Mouse (Mus musculus) layer of hippocampus, adult 8-10 months (tissue): ENCODE results near the gene Phf13. TPM values are rescaled to one million over a fixed set of nuclear protein-coding genes. Genes with fewer than 3 reads are reported as not detected.
A peak's percentile ranks its signal among the peaks of the same experiment; 100 is the strongest.
"Not testable (repeated sequence)": the region's sequence is repeated elsewhere in the genome, so short reads cannot be mapped to it uniquely, and the experiment has no call there.

Source experiments
- DNase-seq, 2 experiments: peaks; one replicate each; pipeline ENCODE4 v3.0.0; 2022; ENCODE audit warnings: low spot score in 2 of 2
- total RNA-seq, 4 experiments: library from RNA; stranded (reverse); gene quantifications; 2 replicates each; pipeline ENCODE4 v1.2.4; 2022

Phf13 gene
- total RNA-seq, result 10 to 100 TPM; 11.2 to 17.0 (median 13.4) TPM

DNA sequence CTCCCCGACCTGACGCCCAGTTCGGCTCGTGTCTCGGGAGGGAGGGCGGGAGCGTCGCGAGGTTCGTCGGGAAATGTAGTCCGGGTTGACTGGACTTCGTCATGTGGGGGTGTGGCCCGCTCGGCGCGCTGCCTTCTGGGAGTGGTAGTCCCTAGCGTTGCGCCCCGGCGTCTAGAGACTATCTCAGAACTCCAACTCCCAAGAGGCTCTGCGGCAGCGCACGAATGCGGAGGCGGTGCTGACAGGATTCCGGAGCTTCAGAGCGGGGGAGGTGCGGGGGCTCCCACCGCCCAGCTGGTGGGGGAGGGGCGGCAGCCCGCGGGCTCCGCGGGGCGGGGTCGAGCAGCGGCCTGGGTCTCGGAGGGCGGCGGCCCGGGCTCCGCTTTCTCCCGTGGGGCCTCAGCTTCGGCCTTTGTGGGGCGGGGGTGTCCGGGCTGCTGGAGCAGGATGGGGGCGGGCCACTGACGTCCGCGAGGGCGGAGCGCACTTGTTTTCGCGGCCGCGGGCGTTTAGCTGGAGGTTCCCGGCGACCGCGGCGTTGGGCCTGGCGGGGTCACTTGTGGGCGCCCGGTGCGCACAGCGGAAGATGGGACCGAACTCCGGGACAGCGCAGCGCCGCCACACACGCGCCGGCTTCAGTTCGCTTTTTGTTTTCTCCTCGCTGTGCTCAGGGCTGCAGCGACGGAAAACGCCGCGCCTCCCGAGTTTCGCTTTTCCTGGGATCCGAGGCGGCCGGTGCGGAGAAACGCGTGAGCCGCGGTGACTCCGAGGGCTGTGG, at the start of gene Phf13:
TSS of gene Phf13 (minus strand) at position 86 of the 778 bp plus-strand sequence.
- DNase-seq, result peak; percentile 99

GRCm38 (mm10) chr4:152044609-152045008, 48.6 kb upstream of the Phf13 start:
- no peak for DNase-seq

DNA sequence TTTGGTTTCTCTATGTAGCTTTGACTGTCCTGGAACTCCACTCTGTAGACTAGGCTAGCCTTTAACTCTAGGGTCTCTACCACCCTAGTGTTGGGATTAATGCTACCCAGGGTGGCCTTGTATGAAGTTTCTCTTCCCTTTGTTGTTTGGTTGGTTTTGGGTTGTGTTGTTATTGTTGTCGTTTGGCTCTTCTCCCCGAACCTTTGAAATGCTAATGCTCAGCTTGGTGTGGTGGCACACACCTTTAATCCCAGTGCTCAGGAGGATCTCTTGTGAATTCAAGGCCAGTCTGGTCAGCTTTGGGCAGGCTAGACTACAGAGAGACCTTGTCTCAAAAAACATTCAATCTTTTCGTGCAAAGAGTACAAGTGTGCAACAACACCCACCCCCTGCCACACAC, 47.1 kb upstream of the Phf13 start:
- no peak for DNase-seq

DNA sequence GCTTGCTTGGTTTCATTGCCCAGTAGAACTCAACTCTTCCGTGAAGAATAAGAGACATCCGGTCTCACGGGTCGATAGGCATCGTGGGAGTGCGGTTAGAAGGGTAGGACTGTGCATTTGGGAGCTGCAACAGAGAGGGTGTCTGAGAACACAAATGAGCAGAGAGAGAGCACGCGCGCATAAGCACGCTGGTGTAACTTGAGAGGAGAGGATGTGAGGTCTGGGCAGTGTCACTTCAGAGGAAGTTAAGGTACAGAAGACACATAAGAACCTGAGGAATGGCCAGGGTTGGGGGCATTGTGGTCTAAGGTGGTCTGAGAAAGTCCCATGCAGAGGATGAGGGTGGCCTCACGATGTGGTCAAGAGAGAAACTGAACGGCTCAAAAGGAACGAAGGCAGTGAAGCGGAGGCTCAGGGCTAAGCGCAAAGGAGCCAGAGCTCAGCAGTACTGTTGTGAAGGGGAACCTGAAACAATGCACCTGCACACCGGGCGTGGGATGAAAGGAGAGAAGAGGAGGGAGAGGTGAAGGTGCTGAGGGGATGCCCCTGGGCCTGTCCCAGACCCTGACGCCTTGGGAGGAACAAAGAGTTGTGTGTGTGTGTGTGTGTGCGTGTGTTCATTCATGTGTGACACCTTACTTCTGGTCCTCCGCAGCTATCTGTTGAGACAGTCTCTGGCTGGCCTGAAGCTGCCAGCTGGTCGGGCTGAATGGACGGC, 46.0 kb upstream of the Phf13 start:
- DNase-seq, result no peak

- DNase-seq, result no peak
Observed at GRCm38 (mm10) chr4:152039831-152040310, 43.8 kb upstream of the Phf13 start.

DNA sequence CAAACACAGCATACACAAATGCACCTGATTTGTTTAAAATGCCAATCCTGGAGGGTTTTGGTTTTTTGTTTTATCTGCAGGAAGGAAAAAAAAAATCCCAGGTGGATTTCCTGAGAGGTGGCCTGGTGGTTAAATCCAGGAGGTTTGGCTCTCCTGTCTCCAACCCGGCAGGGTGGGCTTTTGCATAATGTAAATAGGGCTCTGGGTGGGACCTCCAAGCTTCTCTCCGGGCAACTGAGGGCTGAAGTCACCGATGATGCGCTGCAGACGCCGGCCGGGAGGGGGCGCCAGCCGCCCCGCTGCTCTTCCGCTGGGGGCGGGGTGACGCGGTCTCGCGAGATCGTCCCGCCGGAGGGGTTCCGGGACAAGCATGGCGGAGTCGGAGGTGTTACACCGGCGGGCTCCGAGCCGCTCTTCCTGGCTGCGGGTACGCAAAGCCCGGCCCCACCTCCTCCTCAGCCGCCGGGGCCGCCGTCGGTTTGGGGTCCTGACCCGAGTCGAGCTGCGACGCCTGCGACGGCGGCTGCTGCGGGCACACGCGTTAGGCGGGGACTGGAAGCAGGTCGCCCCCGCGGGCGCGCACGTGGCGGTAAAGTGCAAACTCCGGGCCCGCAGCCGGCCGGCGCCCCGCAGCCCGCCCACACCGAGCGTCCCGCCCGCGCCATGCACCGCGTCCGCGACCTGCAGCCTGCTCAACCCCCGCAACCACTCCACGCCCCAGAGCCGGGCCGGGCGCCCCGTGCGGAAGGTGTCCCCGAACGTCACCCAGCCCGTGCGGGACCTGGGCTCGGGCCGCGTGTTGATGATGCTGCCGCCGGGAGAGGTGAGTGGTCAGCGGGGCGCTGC, 43.1 kb upstream of the Phf13 start, which contains the start of gene Nol9:
TSS of gene Nol9 (plus strand) at position 337 of the 846 bp plus-strand sequence.
- peak; percentile 74 to 89 for DNase-seq

- no peak for DNase-seq
Observed at GRCm38 (mm10) chr4:152038225-152038984, 42.3 kb upstream of the Phf13 start, which contains the start of gene Tas1r1. Gene Tas1r1, minus strand, starts transcription at chr4:152038568.

DNA sequence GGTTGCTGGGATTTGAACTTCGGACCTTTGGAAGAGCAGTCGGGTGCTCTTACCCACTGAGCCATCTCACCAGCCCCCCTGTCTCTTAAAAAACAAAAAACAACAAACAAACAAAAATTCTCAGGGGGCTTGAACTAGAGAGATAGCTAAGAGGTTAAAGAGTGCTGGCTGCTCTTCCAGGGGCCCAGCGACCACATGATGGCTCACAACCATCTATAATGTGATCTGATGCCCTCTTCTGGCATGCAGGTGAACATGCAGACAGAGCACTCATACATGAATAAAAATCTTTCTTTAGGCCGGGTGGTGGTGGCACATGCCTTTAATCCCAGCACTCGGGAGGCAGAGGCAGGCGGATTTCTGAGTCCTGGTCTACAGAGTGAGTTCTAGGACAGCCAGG, 40.4 kb upstream of the Phf13 start:
- not testable (repeated sequence) for DNase-seq

DNA sequence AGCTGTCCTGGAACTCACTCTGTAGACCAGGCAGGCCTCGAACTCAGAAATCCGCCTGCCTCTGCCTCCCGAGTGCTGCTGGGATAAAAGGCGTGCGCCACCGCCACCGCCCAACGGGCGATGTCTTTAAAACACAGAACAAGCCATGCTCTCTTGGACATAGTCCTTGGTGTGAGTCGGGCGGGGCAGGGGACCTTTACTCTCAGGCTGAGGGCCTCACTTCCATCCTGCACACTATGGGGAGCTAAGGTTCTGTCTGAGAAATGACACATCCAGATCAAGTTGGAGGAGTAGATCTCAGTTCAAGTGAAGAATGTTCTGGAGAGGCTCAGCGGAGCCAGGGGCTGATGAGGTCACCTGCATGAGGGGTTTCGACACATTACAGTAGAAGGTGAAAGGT, 36.9 kb upstream of the Phf13 start:
- no peak for DNase-seq

DNA sequence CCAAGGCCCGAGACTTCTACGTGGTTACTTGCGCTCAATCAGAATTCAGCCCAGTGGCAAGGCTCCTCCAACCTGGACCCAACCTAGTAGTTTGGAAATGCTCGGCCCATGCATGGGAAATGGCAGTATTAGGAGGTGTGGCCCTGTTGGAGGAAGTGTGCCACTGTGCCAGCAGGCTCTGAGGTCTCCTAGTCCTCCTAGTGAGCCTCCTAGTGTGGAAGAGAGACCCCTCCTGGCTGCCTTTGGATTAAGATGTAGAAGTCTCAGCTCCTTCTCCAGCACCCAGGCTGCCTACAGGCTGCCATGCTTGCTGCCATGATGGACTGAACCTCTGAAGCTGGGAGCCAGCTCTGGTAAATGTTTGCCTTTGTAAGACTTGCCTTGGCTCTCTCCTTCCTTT, 33.9 kb upstream of the Phf13 start:
- DNase-seq, result no peak

- DNase-seq, result no peak
Observed at GRCm38 (mm10) chr4:152029087-152029486, 33.0 kb upstream of the Phf13 start.

DNA sequence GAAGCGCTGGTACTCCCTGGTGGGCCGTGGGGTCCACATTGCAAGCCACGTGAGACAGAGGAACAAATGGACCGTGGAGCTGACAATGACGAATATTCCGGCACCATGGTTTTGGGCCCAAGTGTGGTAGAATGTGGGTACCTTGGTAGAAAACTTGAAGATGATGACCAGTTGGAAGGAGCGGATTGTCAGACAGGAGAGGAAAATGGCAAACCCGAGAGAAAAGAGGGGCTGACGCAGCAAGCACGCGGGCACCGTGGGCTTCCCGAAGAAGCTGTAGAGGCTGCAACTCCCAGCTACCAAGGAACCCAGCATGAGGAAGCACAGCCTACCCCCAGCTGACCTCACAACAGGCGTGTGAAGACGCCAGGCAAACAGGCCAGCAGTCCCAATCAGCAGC, 32.4 kb upstream of the Phf13 start:
- no peak for DNase-seq

- DNase-seq, result peak; percentile 96 to 97
Observed at GRCm38 (mm10) chr4:152027524-152027923, 31.5 kb upstream of the Phf13 start, which contains the start of gene Zbtb48. Gene Zbtb48, minus strand, starts transcription at chr4:152027671.

- DNase-seq, result no peak
Observed at GRCm38 (mm10) chr4:152026751-152027508, 30.9 kb upstream of the Phf13 start.

- DNase-seq, result no peak
Observed at GRCm38 (mm10) chr4:152024525-152024924, 28.5 kb upstream of the Phf13 start.

- DNase-seq, result peak in 1 of 2 experiments; percentile 4
Observed at GRCm38 (mm10) chr4:152022506-152022905, 26.4 kb upstream of the Phf13 start.

GRCm38 (mm10) chr4:152021568-152022097, 25.6 kb upstream of the Phf13 start:
- no peak for DNase-seq

DNA sequence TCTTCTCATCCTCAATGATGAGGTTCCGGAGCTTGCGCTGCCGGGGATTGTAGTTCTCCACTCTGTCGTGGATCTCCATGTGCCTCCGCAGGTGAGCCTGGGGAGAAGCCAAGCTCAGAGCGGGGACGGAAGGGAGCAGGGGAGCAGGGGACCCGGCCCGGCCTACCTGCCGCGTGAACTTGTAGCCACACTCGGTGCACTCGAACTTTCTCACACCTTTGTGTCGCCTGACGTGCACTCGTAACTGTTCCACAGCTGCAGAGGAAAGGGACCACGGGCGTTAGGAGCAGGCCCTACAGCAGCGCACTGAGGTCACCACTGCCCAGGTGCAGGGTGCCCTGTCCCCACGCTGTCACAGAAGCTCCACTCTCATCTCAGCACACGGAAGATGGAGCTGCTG, 24.0 kb upstream of the Phf13 start:
- DNase-seq, result no peak

- DNase-seq, result no peak
Observed at GRCm38 (mm10) chr4:152019073-152019472, 23.0 kb upstream of the Phf13 start.
